Mouse (Mus musculus) neural tube, postnatal 0 days (tissue): ENCODE results near the gene Snu13. TPM values are rescaled to one million over a fixed set of nuclear protein-coding genes. Genes with fewer than 3 reads are reported as not detected.

Experiments
- polyA plus RNA-seq: library from polyadenylated mRNA; unstranded; fragments of >200 nt; fragmentation: Nextera tagmentation; extraction: Ambion mirVana; gene quantifications from 2 replicates; pipeline ENCODE4 v1.2.1, GENCODE M21; 2015

Snu13 gene
- 248 and 267 TPM in 2 replicates for polyA plus RNA-seq

DNA sequence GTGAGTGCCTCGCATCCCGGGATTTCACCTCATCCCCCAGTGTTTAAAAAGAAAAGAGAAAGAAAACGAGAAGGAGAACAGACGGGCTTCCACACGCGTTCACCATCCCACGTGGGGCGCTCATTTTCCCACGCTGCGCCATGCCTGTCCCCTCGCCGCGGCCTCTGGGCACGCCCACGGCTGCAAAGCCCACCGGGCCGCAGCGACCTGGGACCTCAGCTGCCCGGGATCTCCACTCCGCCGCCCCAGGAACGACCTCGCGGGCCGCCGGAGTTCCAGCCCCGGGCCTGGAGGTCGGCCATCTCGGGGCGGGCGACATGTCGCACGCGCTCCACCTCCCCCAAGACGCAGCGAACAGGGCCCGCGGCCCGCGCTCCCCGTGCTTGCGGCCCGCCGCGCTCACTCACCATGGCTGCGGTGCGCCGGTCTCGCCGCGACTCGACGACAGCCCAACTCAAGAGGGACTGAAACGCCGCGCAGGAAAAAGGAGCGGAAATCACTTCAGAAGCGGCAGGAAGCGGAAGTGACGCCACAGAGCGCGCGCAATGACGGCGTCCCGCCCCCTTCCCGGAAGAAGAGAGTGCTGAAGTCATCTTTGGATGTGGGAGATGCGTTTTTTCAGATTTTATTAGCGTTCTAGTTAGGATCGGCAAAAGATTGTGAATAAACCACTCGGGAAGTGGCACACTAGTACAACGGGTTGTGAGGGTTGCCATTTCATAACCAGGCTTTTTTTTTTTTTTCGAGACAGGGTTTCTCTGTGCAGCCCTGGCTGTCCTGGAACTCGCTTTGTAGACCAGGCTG is at the start of gene Snu13:
Gene Snu13, minus strand, starts transcription at position 519 of the 804 bp plus-strand sequence.

DNA sequence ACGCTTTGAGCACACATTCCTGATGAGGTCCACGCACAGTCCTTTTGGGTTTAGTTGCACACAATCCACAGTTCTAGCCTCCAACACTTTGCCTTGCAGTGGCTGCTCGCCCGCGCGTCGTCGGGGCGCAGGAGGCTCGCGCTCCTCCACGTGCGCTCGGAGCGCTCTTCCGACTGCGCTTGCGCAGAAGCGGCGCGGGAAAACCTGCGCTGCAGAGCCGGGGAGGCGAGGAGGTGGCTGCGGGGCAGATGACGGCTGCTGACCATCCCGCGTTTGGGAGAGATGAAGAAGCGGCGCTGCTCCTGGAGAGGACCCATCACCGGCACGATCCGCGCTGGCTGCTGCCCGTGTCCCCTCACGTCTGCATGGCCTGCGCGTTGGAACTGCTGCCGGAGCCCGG is 22.5 kb upstream of the Snu13 start, which contains the start of gene Mei1:
Gene Mei1, plus strand, starts transcription at position 99 of the 400 bp plus-strand sequence.

DNA sequence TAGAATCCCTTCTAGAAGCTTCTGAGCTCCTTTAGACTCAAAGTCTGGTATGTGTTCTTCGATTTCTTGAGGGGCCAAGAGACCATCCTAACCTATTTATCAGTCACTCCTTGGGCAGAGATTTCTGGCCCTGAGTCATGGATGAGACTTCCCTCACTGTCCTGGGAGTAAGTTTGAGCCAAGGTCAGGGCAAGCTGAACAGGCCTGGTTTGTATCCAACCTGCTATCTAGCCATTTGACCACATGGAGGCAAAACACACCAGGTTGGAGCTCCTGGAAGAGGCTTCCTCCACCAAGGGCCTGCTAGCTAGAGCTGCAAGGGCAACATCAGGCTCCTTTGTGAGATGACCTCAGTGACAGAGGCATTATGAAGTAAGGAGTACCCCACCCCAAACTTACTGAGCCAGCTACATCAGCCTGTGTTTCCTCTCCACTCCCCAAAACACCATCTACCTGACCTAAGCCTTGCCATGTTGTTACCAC is 11.4 kb upstream of the Snu13 start, which contains the start of gene 4930407I10Rik:
Gene 4930407I10Rik, plus strand, starts transcription at position 433 of the 483 bp plus-strand sequence.

DNA sequence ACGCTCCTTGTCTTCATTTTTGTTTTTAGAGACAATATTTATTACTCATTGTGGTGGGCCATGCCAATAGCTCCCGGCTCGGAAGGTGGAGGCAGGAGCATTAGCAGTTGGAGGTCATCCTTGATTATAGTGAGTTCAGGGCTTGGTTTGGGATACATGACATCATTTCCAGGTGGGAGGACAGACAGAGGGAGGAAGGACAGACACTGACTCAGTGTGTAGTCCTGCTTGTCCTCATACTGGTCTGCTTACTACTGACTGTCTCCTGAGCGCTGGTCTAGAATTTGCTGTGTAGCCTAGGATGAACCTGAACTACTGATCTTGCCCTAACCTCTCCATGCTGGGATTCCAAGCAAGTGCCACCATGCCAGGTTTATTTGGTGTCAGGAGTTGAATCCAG is 13.6 kb downstream of the Snu13 start, which contains the start of gene Desi1:
Gene Desi1, minus strand, starts transcription at position 101 of the 400 bp plus-strand sequence.

Other genes with a start within 250 kb of the Snu13 start
- gene Tef, start 245.2 kb downstream of the Snu13 start, polyA plus RNA-seq: 27.3 and 28.9 TPM in 2 replicates
- 11.7 and 15.7 TPM in 2 replicates for gene Tob2, start 188.8 kb downstream of the Snu13 start, polyA plus RNA-seq
- gene Phf5a, start 175.7 kb downstream of the Snu13 start, polyA plus RNA-seq: 98.4 and 112 TPM in 2 replicates
- gene Aco2, start 175.3 kb downstream of the Snu13 start, polyA plus RNA-seq: 276 and 309 TPM in 2 replicates
- gene Polr3h, start 121.4 kb downstream of the Snu13 start, polyA plus RNA-seq: 119 and 137 TPM in 2 replicates
- gene Csdc2, start 110.8 kb downstream of the Snu13 start, polyA plus RNA-seq: 241 and 292 TPM in 2 replicates
- gene Pmm1, start 86.7 kb downstream of the Snu13 start, polyA plus RNA-seq: 137 and 146 TPM in 2 replicates
- not detected in 2 replicates for gene 1700029P11Rik, start 67.1 kb downstream of the Snu13 start, polyA plus RNA-seq
- 30.4 and 33.7 TPM in 2 replicates for gene Xrcc6, start 59.8 kb downstream of the Snu13 start, polyA plus RNA-seq
- gene Desi1, start 13.7 kb downstream of the Snu13 start, polyA plus RNA-seq: 53.0 and 55.9 TPM in 2 replicates
- gene 4930407I10Rik, start 11.6 kb upstream of the Snu13 start, polyA plus RNA-seq: not detected in 2 replicates
- 0.09 and 0.10 TPM in 2 replicates for gene Mei1, start 22.4 kb upstream of the Snu13 start, polyA plus RNA-seq
- 9.0 and 11.0 TPM in 2 replicates for gene Ccdc134, start 80.3 kb upstream of the Snu13 start, polyA plus RNA-seq
- 151 and 162 TPM in 2 replicates for gene Srebf2, start 99.6 kb upstream of the Snu13 start, polyA plus RNA-seq
- gene Shisa8, start 165.2 kb upstream of the Snu13 start, polyA plus RNA-seq: 18.3 and 22.7 TPM in 2 replicates
- 0.97 and 1.0 TPM in 2 replicates for gene Tnfrsf13c, start 176.8 kb upstream of the Snu13 start, polyA plus RNA-seq
- gene Cenpm, start 197.2 kb upstream of the Snu13 start, polyA plus RNA-seq: 18.2 and 19.0 TPM in 2 replicates
- 13.7 and 17.9 TPM in 2 replicates for gene 1500009C09Rik, start 204.8 kb upstream of the Snu13 start, polyA plus RNA-seq
- 311 and 334 TPM in 2 replicates for gene Sept3, start 227.3 kb upstream of the Snu13 start, polyA plus RNA-seq